Mouse (Mus musculus) MEL-GATA-1-ER (cell line): ENCODE measurements around the gene Lamtor1.
"Not testable (repeated sequence)": the region's sequence is repeated elsewhere in the genome, so short reads cannot be mapped to it uniquely, and the experiment has no call there.

Experiments used
- DNase-seq: peaks from one replicate; pipeline ENCODE4 v3.0.0-alpha.2; 2012; ENCODE audit warnings: low read depth; ENCODE audit errors: extremely low read depth

Gene Lamtor1

DNA sequence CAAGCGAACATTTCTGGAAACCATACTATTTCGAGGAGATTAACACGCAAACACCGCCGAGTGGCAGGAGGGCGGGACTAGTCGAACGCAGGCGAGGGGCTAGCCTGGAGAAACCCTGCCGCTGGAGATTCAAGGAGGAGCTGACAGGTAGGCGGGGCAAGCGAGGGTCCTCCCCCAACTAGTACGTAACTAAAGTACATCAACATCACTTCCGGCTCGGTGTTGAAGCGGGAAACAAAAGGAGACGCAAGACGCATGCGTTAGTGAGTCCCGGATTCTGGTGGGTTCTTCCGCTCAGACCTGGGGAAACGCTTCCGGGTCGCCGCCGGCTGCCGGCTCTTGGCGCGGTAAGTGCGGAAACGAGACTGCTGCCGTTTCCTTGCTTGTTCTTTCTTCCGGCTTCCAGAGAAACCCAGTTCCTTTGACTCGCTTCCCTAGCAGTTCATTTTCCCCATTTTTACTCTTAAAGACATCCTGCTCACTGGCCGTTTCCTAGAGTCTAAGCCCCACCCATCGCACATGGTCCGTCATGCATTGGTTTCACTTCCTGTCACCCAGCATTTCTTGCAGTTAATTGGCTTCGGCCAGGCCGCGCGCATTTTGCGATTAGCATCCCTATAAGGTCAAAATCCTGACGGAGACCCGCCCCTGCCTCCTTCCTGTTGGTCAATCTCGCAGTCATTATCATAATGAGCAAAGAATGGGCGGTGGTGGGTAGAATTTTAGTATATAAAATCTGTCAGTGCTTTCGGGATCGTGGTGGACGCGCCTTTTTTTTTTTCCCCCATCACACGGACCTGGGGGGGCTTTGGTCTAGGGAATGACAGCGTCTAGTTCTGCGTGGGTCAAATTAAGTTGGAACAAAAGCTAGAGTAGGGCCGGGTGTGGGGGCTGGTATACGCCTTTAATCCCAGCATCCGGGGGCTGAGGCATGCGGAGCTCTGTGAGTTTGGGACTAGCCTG is 9.3 kb upstream of the Lamtor1 start:
- peak; percentile 98 for DNase-seq

DNA sequence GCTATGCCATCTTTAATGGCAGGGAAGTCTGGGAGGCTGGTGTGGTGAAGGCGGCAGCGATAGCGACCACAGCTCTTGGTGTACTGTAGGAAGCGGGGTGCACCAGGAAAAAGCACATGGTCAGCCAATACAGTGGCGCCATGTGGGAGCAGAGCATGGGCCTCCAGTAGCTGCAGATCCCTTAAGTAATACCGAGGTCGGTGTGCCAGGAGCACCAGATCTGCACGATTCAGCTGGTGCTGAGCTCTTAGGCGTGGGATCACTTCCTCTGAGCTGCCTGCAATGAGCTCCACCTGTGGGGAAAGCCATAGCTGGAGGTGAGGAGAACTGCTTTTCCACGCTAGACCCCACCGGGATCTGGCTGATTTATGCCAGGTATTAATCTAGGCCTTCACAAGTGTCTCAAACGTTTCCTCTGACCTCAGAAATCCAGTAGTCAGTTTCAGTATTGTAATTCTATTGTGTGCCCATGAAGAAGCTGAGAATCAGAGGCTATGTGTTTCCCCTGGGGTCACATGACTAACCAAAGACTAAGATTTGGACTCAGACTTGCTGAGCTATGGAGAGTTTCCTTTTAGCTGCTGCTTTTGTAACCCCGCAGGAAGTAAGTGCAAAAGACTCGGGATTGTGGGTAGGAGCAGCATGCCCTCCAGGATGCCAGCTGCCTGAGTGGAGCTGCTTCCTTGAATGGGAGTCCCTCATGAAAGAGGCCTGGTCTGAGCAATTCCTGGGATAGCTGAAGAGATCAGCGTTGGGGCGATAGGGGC is 5.2 kb upstream of the Lamtor1 start:
- DNase-seq, result no peak

DNA sequence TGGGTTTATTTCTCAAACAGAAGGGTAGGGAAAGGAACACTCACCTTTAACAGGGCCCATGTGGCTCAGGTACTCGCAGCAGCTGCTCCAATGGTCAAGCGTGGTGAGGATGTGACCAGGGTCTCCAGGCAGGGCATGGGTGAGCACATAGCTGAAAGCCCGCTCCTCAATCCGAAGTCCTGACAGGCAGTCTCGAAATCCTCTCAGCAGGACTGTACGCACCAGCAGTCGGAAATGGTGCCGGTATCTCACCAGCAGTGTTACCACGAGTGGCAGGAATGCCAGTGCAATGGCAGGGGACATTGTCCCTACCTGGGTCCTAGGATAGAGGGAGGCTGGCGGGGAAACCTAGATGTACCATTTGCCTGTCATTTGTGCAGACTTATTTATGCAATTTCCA is 3.7 kb upstream of the Lamtor1 start:
- no peak for DNase-seq

- DNase-seq, result no peak
These were observed 2.9 kb upstream of the Lamtor1 start for GRCm38 (mm10) chr7:101902846-101903245.

- DNase-seq, result no peak
These were observed 580 bp downstream of the Lamtor1 start, which contains the start of gene Tomt for GRCm38 (mm10) chr7:101906287-101906681. Gene Tomt, minus strand, starts transcription at chr7:101906359.

GRCm38 (mm10) chr7:101906696-101907095 is 992 bp downstream of the Lamtor1 start:
- DNase-seq, result no peak

GRCm38 (mm10) chr7:101908367-101908766 is 2.7 kb downstream of the Lamtor1 start:
- no peak for DNase-seq

DNA sequence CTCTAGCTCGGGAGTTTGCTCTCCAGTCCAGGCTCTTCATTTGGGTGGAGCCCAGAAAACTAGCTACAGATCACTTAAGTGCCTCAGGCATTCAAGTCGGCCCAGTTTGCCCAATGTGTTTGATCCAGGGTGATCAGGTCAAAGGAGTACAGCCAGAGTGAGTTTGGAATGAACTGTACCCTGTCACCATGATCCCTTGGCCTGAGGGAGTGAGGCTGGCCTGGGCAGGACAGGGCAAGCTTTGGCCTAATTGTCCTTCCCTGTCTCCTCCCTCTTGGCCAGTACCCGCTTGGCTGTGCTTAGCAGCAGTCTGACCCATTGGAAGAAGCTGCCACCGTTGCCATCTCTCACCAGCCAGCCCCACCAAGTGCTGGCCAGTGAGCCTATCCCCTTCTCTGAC is 4.4 kb downstream of the Lamtor1 start:
- DNase-seq, result no peak

DNA sequence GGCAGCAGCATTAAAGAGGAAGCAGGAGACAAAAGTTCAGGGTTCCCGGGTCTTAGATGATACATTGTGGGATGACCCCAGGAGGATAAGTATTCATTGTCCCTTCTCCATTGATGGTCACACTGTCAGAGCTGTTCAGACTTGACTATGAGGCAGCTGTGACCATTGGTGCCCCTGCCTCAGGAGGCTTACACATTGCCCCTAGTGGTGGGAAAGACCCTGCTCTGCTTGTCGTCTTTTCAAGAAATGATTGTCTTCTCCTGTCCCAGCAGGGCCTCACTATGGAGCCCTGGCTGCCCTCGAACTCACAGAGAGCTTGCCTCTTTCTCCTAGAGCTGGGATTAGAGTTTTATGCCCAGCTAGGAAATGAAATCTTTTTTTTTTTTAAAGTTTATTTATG is 6.3 kb downstream of the Lamtor1 start:
- no peak for DNase-seq

DNA sequence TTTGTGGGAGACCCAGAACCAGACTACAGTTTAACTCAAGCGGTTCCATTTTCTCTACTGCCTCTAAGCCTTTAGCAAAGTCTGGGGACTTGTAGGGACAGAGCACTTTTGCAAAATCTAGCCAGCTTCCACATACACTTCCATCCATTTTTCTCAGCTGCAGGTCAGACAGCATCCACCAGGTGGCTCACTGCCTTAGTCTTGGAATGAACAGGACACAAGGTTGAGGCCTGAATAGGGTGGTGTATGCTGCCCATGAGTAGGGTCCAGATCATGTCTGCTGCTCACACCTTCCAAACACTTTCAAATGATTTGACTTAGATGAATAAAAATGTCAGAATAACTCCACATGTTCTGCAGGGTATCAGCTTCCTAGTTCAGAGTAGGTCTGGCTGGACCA is 12.4 kb downstream of the Lamtor1 start:
- DNase-seq, result no peak

DNA sequence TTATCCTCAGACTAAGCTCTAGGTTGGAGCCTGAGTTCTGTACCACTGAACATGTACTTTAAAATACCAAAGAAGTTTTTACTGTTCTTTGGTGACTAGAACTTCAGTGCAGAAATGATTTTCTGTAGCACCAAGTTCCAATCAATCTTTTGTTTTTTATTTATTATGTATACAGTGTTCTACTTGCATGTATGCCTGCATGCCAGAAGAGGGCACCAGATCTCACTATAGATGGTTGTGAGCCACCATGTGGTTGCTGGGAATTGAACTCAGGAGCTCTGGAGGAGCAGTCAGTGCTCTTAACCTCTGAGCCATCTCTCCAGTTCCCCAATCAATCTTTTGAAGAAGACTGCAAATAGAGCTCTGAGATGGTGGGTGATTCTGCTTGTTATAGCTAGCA is 20.2 kb downstream of the Lamtor1 start:
- DNase-seq, result not testable (repeated sequence)

DNA sequence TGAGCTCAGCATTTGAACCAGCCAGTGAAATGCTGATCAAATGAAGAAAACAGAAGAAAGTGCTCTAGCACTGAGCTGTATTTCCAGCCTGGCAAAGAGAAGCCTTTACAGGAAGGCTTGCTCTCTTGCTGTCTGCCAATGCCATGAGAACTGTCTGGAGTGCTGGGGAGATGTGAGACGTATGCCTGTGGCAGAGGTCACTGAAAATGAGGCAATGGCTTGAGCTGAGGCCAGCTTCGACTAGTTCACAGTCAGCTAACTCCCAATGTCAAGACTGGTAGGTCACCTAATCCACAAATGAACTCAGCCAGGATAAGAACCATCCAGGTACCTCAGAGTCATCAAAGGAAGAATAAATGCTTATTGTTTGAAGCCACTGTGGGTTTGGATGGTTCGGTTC is 22.4 kb downstream of the Lamtor1 start:
- no peak for DNase-seq

- DNase-seq, result no peak
These were observed 26.8 kb downstream of the Lamtor1 start for GRCm38 (mm10) chr7:101932551-101932950.

DNA sequence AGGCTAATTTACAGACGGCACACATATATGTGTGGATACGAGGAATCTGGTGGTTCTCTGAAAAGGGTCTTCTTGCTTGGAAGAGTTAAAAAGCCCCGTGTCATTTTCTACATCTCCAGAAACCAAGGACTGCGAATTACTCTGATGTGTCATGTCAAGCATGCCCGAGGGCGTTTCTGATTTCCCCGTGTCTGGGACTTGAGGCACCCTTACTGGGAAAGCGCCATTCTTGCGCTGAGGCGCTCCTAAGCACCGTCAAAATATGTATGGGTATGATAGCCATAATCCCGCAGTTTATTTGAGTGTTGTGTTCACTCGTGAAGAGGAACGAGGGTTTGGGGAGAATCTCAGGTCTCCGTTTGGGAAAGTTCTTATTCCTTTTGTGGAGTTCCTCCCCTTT is 27.6 kb downstream of the Lamtor1 start:
- no peak for DNase-seq

- peak; percentile 97 for DNase-seq
These were observed 28.1 kb downstream of the Lamtor1 start, which contains the start of the genes Lrrc51 and Numa1 for GRCm38 (mm10) chr7:101933751-101934240. Gene Lrrc51, minus strand, starts transcription at chr7:101933895. Gene Numa1, plus strand, starts transcription at chr7:101934111.

DNA sequence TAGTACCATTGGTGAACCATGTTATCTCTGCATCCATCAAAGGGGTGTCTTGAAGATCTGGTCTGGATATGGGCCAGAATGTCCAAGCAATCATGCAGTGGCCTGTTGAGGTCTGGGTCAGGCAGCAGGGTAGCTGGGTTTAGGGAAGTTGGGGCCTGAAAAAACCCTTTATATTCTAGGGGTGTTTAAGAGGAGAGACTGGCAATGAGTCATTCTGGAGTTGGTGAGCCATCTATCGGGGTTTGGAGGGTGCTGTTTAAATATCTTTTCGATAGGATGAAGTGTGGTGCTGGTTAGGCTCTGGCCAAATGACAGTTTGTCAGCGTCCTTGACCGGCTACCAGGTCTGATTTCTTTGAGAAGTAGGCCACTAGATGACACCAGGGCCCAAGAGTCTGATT is 30.3 kb downstream of the Lamtor1 start:
- no peak for DNase-seq

- no peak for DNase-seq
These were observed 31.3 kb downstream of the Lamtor1 start for GRCm38 (mm10) chr7:101936996-101937395.

GRCm38 (mm10) chr7:101937569-101937968 is 31.9 kb downstream of the Lamtor1 start:
- no peak for DNase-seq

DNA sequence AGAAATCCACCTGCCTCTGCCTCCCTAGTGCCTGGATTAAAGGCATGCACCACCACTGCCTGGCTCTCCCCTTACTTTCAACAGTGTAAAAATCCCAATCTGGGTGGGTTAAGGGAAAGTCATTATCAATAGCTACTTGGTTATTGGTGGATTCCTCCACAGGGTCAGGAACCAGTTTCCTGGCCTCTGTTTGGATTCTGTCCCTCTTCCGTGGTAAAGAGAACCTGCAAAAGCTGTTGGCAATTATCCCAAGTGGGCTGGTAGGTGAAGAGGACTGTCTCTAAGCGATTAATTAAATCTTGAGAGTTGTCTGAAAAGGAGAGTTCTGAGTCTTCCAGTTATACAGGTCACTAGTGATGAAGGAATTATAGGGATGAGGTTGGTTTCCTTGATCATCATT is 32.6 kb downstream of the Lamtor1 start:
- DNase-seq, result no peak

GRCm38 (mm10) chr7:101939758-101940157 is 34.1 kb downstream of the Lamtor1 start:
- DNase-seq, result no peak

- DNase-seq, result peak; percentile 76
These were observed 43.3 kb downstream of the Lamtor1 start for GRCm38 (mm10) chr7:101949008-101949407.

DNA sequence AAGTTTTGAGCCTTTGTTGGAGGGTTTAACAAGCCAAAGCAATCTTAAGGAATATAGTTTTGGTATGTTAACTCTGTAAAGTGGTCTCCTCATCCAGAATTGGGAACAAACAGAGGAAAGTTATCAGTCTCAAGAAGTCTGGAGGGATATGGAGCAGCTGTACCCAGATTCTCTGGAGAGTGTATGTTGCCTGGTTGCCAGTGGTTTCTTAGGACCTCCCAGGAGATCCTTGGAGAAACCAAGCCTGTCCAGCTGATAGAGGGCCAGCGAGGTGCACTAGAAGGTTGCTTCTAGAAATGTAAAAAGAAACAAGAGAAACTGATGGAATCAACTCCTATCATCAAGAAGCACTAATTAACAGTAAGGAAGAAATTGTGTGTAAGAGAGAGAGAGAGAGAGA is 45.9 kb downstream of the Lamtor1 start:
- DNase-seq, result no peak
